In the genomic region with DNA sequence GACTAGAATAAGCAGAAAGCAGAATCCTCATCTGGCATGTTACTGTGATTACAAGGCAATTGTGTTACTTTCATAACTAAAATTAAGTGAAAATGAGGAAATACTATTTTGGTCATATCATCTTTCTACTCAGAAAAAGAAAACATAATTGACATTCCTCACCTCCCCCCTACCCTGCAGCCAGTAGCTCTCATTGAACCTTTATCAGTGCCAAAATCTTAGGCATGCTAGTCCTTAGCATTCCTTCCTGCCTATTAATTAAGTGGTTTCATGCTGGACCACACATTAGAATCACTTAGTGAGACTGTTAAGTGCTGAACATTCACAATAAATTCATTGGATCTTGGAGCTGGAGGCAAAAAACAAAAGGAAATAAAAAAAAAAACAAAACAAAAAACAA, we compare ENCODE assay signal across 28 mouse cellular contexts. TPM values are rescaled to one million over a fixed set of nuclear protein-coding genes. Genes with fewer than 3 reads are reported as not detected.
DNase-seq lines count a peak whose midpoint lies in the region; ATAC-seq and TF ChIP-seq lines count a peak whose summit lies in the region.
"Had no signal": no experiment of that assay in that cellular context is flagged by ENCODE, and none has a peak within 500 bp of the region (broad histone marks: within the 10 kb centered on the region; RNA-seq: fewer than 3 reads in every experiment).

No protein-coding gene starts in this region.

- H3K4me3 ChIP-seq in kidney, embryonic 14.5 days (ENCODE audit: low read length): no peak overlapping the region
- H3K4me3 ChIP-seq: erythroblast, embryonic 14.5 days; forebrain, embryonic 12.5 days; hindbrain, embryonic 10.5 days; hindbrain, embryonic 15.5 days; lung, embryonic 15.5 days; megakaryocyte, embryonic 14.5 days; midbrain, embryonic 12.5 days; myocyte; neural tube, embryonic 12.5 days had no signal

- H3K27me3 ChIP-seq in kidney, embryonic 14.5 days (ENCODE audit: control insufficient read depth, insufficient read depth, low read length): no peaks in the 10 kb centered on the region
- H3K27me3 ChIP-seq in Patski: no peaks in the 10 kb centered on the region
- H3K27me3 ChIP-seq: forebrain, embryonic 12.5 days; hindbrain, embryonic 15.5 days; lung, embryonic 15.5 days; midbrain, embryonic 12.5 days; neural tube, embryonic 12.5 days had no signal

- H3K9me3 ChIP-seq in kidney, embryonic 14.5 days (ENCODE audit: control insufficient read depth, low read length): no peaks in the 10 kb centered on the region
- H3K9me3 ChIP-seq: forebrain, embryonic 12.5 days; G1E; hindbrain, embryonic 10.5 days; hindbrain, embryonic 15.5 days; lung, embryonic 15.5 days; megakaryocyte, embryonic 14.5 days; midbrain, embryonic 12.5 days; neural tube, embryonic 12.5 days had no signal

- DNase-seq in kidney, postnatal 14 days: peak; percentile 37
- DNase-seq in 3T3-L1 (ENCODE audit: low read depth, low spot score) (peak; percentile 14), Patski (ENCODE audit: low read depth, low spot score) (peak; percentile 48)
- DNase-seq in lung, postnatal 36 days: peak; percentile 15
- no peak for DNase-seq in testis, postnatal 14 days (ENCODE audit: low spot score)
- no peak for DNase-seq in adrenal gland, adult 2 months
- DNase-seq: adrenal gland, postnatal 25 days; cerebellum, adult 18-20 months; cerebellum, postnatal 10 days; forebrain, postnatal 0 days; heart, postnatal 14 days; kidney, adult 11 months; kidney, postnatal 4 days; liver; thymus, postnatal 4 days had no signal

- POLR2A ChIA-PET in Patski (lab: Charles Lee): no interaction called here

- H3K9ac ChIP-seq in kidney, embryonic 14.5 days (ENCODE audit: low read depth, low read length): no peak overlapping the region
- H3K9ac ChIP-seq: forebrain, embryonic 12.5 days; forebrain, postnatal 0 days; hindbrain, embryonic 15.5 days; liver, embryonic 14.5 days; lung, embryonic 15.5 days; midbrain, embryonic 12.5 days; neural tube, embryonic 12.5 days had no signal

- no peak overlapping the region for H3K4me2 ChIP-seq in kidney, embryonic 14.5 days (replicated peaks; ENCODE audit: low read depth, low read length)
- H3K4me2 ChIP-seq: forebrain, embryonic 12.5 days; hindbrain, embryonic 15.5 days; lung, embryonic 15.5 days; midbrain, embryonic 12.5 days; neural tube, embryonic 12.5 days had no signal

- H3K4me1 ChIP-seq in kidney, embryonic 14.5 days (ENCODE audit: control insufficient read depth, insufficient read depth, low read length): no peaks in the 10 kb centered on the region
- H3K4me1 ChIP-seq: forebrain, embryonic 12.5 days; hindbrain, embryonic 10.5 days; hindbrain, embryonic 15.5 days; lung, embryonic 15.5 days; midbrain, embryonic 12.5 days; neural tube, embryonic 12.5 days had no signal

- in situ Hi-C loops in Patski (cut with MboI; ENCODE audit: low pct_unique_long_range_greater_than_20kb): loop anchor here (5.0 kb wide), 1 partner anchor 111 kb away; no protein-coding TSS in a partner anchor

- H3K27ac ChIP-seq in kidney, embryonic 14.5 days (ENCODE audit: low read depth, low read length): no peak overlapping the region
- H3K27ac ChIP-seq: forebrain, embryonic 12.5 days; hindbrain, embryonic 10.5 days; hindbrain, embryonic 15.5 days; liver, embryonic 14.5 days; lung, embryonic 15.5 days; midbrain, embryonic 12.5 days; neural tube, embryonic 12.5 days had no signal

- ATAC-seq in kidney, embryonic 14.5 days (ENCODE audit: low FRiP score, low TSS enrichment): no peak
- peak; percentile 97 for ATAC-seq in Patski
- ATAC-seq: forebrain, postnatal 0 days; inflammation-experienced regulatory T-cells, adult 6 months had no signal

- TF ChIP-seq CTCF in Patski (IDR thresholded peaks at IDR 0.05): no peak

- CTCF ChIA-PET in Patski (lab: Charles Lee): interaction anchor here (1.2 to 1.3 kb wide), 2 partner anchors 9 to 14 kb away, joined by 3 read pairs; no protein-coding TSS in a partner anchor

- H3K36me3 ChIP-seq in kidney, embryonic 14.5 days (ENCODE audit: control insufficient read depth, insufficient read depth, low read length): no peaks in the 10 kb centered on the region
- H3K36me3 ChIP-seq: forebrain, embryonic 12.5 days; G1E; hindbrain, embryonic 10.5 days; hindbrain, embryonic 15.5 days; lung, embryonic 15.5 days; midbrain, embryonic 12.5 days; neural tube, embryonic 12.5 days had no signal

RNA-seq across cellular contexts. Expression of gene Slc16a12, which starts 31.0 kb away (rescaled TPM):
- 2.7 and 7.4 TPM in 2 replicates for polyA plus RNA-seq in kidney, embryonic 14.5 days (2014; fragmentation: Nextera tagmentation; extraction: Ambion mirVana)
- 0.19 TPM for polyA plus RNA-seq in Patski (2021)
- total RNA-seq in adrenal gland, adult 2 months (2021): under 1 TPM; 0.46 to 0.79 TPM
- polyA plus RNA-seq in adrenal gland, adult 2 months (2012; rRNA removed): 0.13 and 0.24 TPM in 2 replicates
- polyA plus RNA-seq: erythroblast, embryonic 14.5 days; G1E had no signal

Comparison
In these comparisons a context has a peak if more than half of its experiments do, and no peak if none do; other contexts are left out.
1. DNase-seq: peak in kidney, postnatal 14 days (single experiment), 3T3-L1 (single experiment), Patski (single experiment) and lung, postnatal 36 days (single experiment); none in testis, postnatal 14 days (single experiment) and adrenal gland, adult 2 months (single experiment).